8 mouse cellular contexts compared by ENCODE assay signal in the genomic region with DNA sequence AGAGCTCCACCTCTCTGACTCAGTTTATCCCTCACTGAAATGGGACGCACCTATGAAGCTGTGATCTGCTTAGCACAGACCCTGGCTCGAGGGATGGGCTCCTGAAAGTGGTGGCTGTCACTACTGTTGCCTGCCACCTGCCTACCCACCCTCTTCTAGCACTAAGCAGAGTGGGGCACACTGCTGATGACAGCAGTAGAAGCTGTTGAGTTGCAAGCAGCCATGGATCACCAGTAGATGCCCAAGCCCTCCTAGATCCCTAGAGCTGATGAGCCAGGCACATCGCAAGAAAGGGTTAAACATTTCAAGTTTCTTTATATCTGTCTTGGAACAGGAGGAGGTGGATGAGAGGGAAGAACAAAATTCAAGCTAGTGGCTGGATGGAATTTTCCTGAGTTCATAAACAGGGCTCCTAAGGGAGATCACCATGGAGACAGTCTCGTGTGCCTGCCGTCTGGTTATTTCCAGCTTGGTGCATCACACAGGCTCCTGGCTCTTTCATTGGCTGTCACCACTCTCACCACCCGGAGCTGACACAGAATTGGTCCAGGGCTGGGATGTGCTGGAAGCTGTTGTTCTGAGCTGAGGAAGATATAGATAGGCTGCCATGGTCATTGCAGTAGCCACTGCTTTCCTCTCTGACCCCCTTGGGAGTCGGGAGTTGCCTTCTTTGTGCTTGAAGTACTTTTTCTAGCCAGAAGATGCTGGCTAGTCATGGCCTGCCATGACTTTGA. TPM values are rescaled to one million over a fixed set of nuclear protein-coding genes. Genes with fewer than 3 reads are reported as not detected.
DNase-seq lines count a peak whose midpoint lies in the region; ATAC-seq and TF ChIP-seq lines count a peak whose summit lies in the region.

No protein-coding gene starts in this region.

- peak overlapping the region; percentile 95 for H3K27ac ChIP-seq in brown adipose tissue, adult 24 weeks (replicated peaks; ENCODE audit: low read depth, low read length)
- peak overlapping the region; percentile 94 for H3K27ac ChIP-seq in forebrain, embryonic 13.5 days
- peak overlapping the region; percentile 98 for H3K27ac ChIP-seq in heart, postnatal 0 days (ENCODE audit: low read depth)
- H3K27ac ChIP-seq in liver, embryonic 13.5 days: peak overlapping the region; percentile 2; the same call in 1 of the 2 replicates

- no peaks in the 10 kb centered on the region for H3K9me3 ChIP-seq in forebrain, embryonic 13.5 days (replicated peaks)
- H3K9me3 ChIP-seq in heart, postnatal 0 days (replicated peaks; ENCODE audit: control insufficient read depth, low read length): no peaks in the 10 kb centered on the region
- no peaks in the 10 kb centered on the region for H3K9me3 ChIP-seq in liver, embryonic 13.5 days (replicated peaks)

- TF ChIP-seq CTCF in heart, postnatal 0 days (IDR thresholded peaks at IDR 0.05; ENCODE audit: low read depth): no peak

- peaks cover 49% of the 10 kb centered on the region for H3K4me1 ChIP-seq in brown adipose tissue, adult 24 weeks (ENCODE audit: control insufficient read depth, insufficient read depth, insufficient read length, low read length)
- peaks cover 39% of the 10 kb centered on the region for H3K4me1 ChIP-seq in forebrain, embryonic 13.5 days
- H3K4me1 ChIP-seq in heart, postnatal 0 days (ENCODE audit: control insufficient read depth, insufficient read depth): peaks cover 60% of the 10 kb centered on the region
- H3K4me1 ChIP-seq in liver, embryonic 13.5 days (replicated peaks): peaks cover 75% of the 10 kb centered on the region

- 0 out of 2 replicates have a peak, but pooled peaks have one; percentile 27 for TF ChIP-seq EP300 in heart, postnatal 0 days (IDR thresholded peaks at IDR 0.05; ENCODE audit: low read depth)

- H3K27me3 ChIP-seq in forebrain, embryonic 13.5 days: no peaks in the 10 kb centered on the region
- no peaks in the 10 kb centered on the region for H3K27me3 ChIP-seq in heart, postnatal 0 days (ENCODE audit: control insufficient read depth, insufficient read depth, low read length)
- H3K27me3 ChIP-seq in liver, embryonic 13.5 days: no peaks in the 10 kb centered on the region

- DNase-seq in 3T3-L1 (ENCODE audit: low read depth, low spot score): peak; percentile 99
- DNase-seq in heart, postnatal 0 days (ENCODE audit: low spot score): peak; percentile 99
- DNase-seq in kidney, postnatal 36 days: peak; percentile 73 to 93
- no peak for DNase-seq in liver, embryonic 13.5 days
- peak; percentile 92 to 93 for DNase-seq in right cerebral cortex, adult 2 months (ENCODE audit: low spot score in 2 of 2)

- H3K4me3 ChIP-seq in brown adipose tissue, adult 24 weeks (ENCODE audit: insufficient read depth, low read depth, low read length): no peak overlapping the region
- no peak overlapping the region for H3K4me3 ChIP-seq in forebrain, embryonic 13.5 days
- H3K4me3 ChIP-seq in heart, postnatal 0 days (ENCODE audit: low read depth, low read length): no peak overlapping the region
- no peak overlapping the region for H3K4me3 ChIP-seq in liver, embryonic 13.5 days (replicated peaks)

- ATAC-seq in forebrain, embryonic 13.5 days: peak; percentile 94
- ATAC-seq in heart, postnatal 0 days (ENCODE audit: insufficient read depth, low read depth): peak; percentile 89
- ATAC-seq in liver, embryonic 13.5 days (ENCODE audit: low read depth): no peak
- no peak for ATAC-seq in activated CD4-positive, CD25-positive, alpha-beta regulatory T cell, adult 4 months

- no peaks in the 10 kb centered on the region for H3K36me3 ChIP-seq in forebrain, embryonic 13.5 days (ENCODE audit: poor library complexity, severe bottlenecking)
- H3K36me3 ChIP-seq in heart, postnatal 0 days (replicated peaks; ENCODE audit: control insufficient read depth, insufficient read depth, low read length): no peaks in the 10 kb centered on the region
- H3K36me3 ChIP-seq in liver, embryonic 13.5 days: no peaks in the 10 kb centered on the region

- peak overlapping the region; percentile 30; the same call in 1 of the 2 replicates for H3K4me2 ChIP-seq in forebrain, embryonic 13.5 days
- H3K4me2 ChIP-seq in heart, postnatal 0 days (ENCODE audit: low read depth, low read length): peak overlapping the region; percentile 13; the same call in 1 of the 2 replicates
- H3K4me2 ChIP-seq in liver, embryonic 13.5 days: no peak overlapping the region

- H3K9ac ChIP-seq in forebrain, embryonic 13.5 days: peak overlapping the region; percentile 38; the same call in 1 of the 2 replicates
- no peak overlapping the region for H3K9ac ChIP-seq in heart, postnatal 0 days (replicated peaks; ENCODE audit: low read depth, low read length)
- no peak overlapping the region for H3K9ac ChIP-seq in liver, embryonic 13.5 days

- 42% methylated on average over 7 of the region's 7 CpGs for WGBS in forebrain, embryonic 13.5 days
- WGBS in heart, postnatal 0 days: 17% methylated on average over 7 of the region's 7 CpGs
- WGBS in liver, embryonic 13.5 days (ENCODE audit: insufficient replicate concordance): 59% methylated on average over 7 of the region's 7 CpGs

RNA-seq across cellular contexts. Expression of a gene that starts 40.7 kb away (rescaled TPM):
- 49.2 and 54.3 TPM in 2 replicates for polyA plus RNA-seq in brown adipose tissue, adult 24 weeks (2012; ENCODE audit: insufficient read depth, insufficient read length, missing spikeins)
- 56.4 and 62.6 TPM in 2 replicates for polyA plus RNA-seq in forebrain, embryonic 13.5 days (2015; fragmentation: Nextera tagmentation; extraction: Ambion mirVana)
- 78.0 and 82.4 TPM in 2 replicates for total RNA-seq in heart, postnatal 0 days (2014; rRNA removed; ENCODE audit: low replicate concordance)
- polyA plus RNA-seq in heart, postnatal 0 days (2015; fragmentation: Nextera tagmentation; extraction: Ambion mirVana): 46.1 and 47.1 TPM in 2 replicates
- polyA plus RNA-seq in liver, embryonic 13.5 days (2015; fragmentation: Nextera tagmentation; extraction: Ambion mirVana): 25.2 and 27.5 TPM in 2 replicates
- polyA plus RNA-seq in activated CD4-positive, CD25-positive, alpha-beta regulatory T cell, adult 4 months (2017; shearing (Covaris generic)): 10 to 100 TPM in 1 of 2 experiments, 1 to 10 TPM in 1; 8.4 to 16.8 TPM

Comparison
In these comparisons a context has a peak if more than half of its experiments do, and no peak if none do; other contexts are left out.
1. H3K27ac ChIP-seq: peak in every context shown above with its lines; median percentile 98 in heart, postnatal 0 days; 95 in brown adipose tissue, adult 24 weeks; 94 in forebrain, embryonic 13.5 days; 2 in liver, embryonic 13.5 days.
2. ATAC-seq: peak in forebrain, embryonic 13.5 days (single experiment) and heart, postnatal 0 days (single experiment); none in liver, embryonic 13.5 days (single experiment) and activated CD4-positive, CD25-positive, alpha-beta regulatory T cell, adult 4 months (single experiment).